Mouse (Mus musculus): ENCODE measurements around the gene Olfr467.
"Not testable (repeated sequence)": the region's sequence is repeated elsewhere in the genome, so short reads cannot be mapped to it uniquely, and the experiment has no call there.

Olfr467 gene

GRCm38 (mm10) chr7:107811963-107812362 lies at the start of gene Olfr467:
Gene Olfr467, plus strand, starts transcription at chr7:107812263.
- no peak for DNase-seq

GRCm38 (mm10) chr7:107770812-107771211 lies 41.3 kb upstream of the Olfr467 start:
- no peak for DNase-seq

DNA sequence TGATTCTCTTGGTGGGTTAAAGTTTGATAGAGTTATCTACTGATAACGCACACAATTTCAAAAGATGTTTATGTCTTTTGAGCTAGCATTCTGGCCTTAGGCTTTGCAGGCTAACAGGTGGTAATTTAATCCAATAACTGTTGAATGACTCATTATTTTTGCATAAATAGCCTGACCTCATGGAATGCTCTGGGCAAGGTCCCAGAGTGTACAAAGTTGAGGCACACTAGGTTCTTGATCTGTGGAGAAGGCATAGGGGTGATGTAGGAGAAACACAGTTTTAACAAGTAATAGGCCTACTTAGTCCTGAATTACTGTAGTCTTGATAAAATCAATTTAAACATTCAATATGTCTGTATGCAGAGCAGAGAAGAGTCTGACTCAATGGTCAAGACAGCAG lies 33.8 kb upstream of the Olfr467 start:
- no peak for DNase-seq

DNA sequence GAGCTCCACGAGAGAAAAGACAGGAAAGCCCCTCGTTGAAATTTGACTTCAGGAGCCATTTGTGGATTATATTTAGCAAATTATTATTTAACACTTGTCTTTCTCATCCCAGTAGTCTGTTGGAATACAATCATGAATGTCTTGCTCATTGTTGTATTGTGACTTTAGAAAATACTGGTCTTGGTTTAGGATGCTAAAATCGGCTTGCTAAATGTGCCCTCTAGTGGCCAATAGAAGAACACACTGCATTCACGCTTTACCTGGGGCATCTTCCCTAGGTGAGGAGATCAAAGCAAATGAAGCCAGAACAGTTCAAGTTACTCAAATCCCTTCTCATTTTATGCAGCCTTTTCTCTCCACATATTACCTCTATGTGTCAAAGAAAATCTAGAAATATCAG lies 32.5 kb upstream of the Olfr467 start:
- no peak for DNase-seq

- peak; percentile 6 for DNase-seq
Measured at GRCm38 (mm10) chr7:107787977-107788620, 24.0 kb upstream of the Olfr467 start.

DNA sequence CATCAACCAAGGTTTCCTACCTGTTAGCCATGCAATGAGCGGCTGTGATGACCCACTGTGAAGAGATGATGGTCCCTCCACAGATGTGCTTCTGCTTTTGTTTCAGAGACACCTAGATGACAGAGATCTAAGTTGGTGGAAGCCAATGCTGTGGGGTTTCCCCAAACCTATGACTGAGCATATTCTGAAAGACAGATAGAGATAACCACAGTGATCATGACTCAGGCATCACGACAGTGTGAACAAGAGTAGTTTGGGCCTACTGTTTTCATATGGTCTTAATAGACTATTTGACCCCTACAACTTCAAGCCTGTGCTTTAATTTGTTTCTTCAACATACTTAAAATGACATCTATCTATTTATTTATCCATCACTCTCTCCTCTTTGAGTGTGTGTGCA lies 15.6 kb upstream of the Olfr467 start:
- DNase-seq, result no peak

GRCm38 (mm10) chr7:107801108-107801507 lies 11.0 kb upstream of the Olfr467 start, which contains the start of gene Ovch2:
Gene Ovch2, minus strand, starts transcription at chr7:107801208.
- DNase-seq, result no peak

GRCm38 (mm10) chr7:107802138-107802537 lies 9.9 kb upstream of the Olfr467 start:
- DNase-seq, result no peak

GRCm38 (mm10) chr7:107819442-107819841 lies 7.4 kb downstream of the Olfr467 start:
- DNase-seq, result no peak

DNA sequence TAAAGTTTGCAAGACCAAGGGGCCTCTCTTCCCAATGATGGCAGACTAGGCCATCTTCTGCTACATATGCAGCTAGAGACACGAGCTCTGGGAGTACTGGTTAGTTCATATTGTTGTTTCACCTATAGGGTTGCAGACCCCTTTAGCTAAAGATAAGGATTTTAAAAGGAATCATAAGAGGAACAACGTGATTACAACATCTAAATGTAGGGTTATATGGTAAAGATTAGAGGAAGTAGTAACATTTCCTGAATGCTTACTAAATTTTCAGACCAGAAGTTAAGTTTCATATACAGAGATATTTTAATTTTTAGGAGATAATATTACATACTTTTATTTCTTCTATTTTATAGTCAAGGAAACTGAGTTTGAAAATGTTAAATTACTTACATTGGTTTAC lies 11.8 kb downstream of the Olfr467 start:
- DNase-seq, result not testable (repeated sequence)

DNA sequence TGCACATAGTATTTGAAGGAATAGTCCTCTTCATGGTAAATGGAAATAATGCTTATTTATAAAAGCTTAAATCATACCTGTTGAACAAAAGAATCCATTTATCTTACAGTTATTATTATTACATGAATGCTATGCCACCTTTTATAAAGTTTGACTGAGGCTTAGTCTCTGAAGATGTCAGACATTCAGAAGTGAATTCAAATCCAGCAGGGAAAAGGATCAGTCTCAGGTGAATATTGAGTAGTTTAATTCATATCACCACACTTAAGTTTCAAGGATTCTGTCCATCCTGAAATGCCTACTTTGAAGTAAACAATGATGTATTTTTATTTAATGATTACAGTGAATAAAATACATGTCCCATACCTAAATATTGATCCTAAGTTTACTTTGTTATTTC lies 13.4 kb downstream of the Olfr467 start, which contains the start of gene Olfr469:
Gene Olfr469, minus strand, starts transcription at position 101 of the 400 bp plus-strand sequence.
- not testable (repeated sequence) for DNase-seq

GRCm38 (mm10) chr7:107841719-107842118 lies 29.7 kb downstream of the Olfr467 start:
- no peak for DNase-seq

- DNase-seq, result not testable (repeated sequence)
Measured at GRCm38 (mm10) chr7:107847390-107847789, 35.3 kb downstream of the Olfr467 start, which contains the start of gene Olfr470. Gene Olfr470, minus strand, starts transcription at chr7:107847490.

Data from thymus, postnatal 4 days (tissue).